Mouse (Mus musculus): ENCODE results near the gene Angptl7. TPM values are rescaled to one million over a fixed set of nuclear protein-coding genes. Genes with fewer than 3 reads are reported as not detected.

The Angptl7 gene
- polyA plus RNA-seq, 1 experiment from 2014 or later: 0.30 TPM

DNA sequence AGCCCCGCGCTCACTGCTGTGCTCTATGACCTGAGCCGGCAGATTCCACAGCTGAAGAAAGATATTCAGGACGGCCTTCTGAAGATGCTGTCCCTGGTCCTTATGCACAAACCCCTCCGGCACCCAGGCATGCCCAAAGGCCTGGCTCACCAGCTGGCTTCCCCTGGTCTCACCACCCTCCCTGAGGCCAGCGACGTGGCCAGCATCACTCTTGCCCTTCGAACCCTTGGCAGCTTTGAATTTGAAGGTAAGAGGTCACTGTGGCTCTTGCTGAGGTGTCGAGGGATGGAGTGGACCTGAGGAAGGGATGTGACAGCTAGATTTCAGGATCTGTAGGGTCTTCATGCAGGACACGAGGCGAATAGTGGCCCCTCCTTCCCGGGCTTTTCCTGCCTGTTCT is 36.0 kb downstream of the Angptl7 start:
- Histone ChIP-seq H3K9ac (no peak overlapping the region), H3K4me1 (replicated peaks) (peaks cover 8% of the 10 kb centered on the region; the same call in 1 of the 2 replicates), H3K27me3 (no peaks in the 10 kb centered on the region), H3K4me2 (no peak overlapping the region), H3K9me3 (no peaks in the 10 kb centered on the region), H3K4me3 (no peak overlapping the region), H3K27ac (no peak overlapping the region), H3K36me3 (peaks cover 99% of the 10 kb centered on the region)
- ATAC-seq (ENCODE audit: low FRiP score): no peak
- WGBS: 95% methylated on average over 12 of the region's 12 CpGs

DNA sequence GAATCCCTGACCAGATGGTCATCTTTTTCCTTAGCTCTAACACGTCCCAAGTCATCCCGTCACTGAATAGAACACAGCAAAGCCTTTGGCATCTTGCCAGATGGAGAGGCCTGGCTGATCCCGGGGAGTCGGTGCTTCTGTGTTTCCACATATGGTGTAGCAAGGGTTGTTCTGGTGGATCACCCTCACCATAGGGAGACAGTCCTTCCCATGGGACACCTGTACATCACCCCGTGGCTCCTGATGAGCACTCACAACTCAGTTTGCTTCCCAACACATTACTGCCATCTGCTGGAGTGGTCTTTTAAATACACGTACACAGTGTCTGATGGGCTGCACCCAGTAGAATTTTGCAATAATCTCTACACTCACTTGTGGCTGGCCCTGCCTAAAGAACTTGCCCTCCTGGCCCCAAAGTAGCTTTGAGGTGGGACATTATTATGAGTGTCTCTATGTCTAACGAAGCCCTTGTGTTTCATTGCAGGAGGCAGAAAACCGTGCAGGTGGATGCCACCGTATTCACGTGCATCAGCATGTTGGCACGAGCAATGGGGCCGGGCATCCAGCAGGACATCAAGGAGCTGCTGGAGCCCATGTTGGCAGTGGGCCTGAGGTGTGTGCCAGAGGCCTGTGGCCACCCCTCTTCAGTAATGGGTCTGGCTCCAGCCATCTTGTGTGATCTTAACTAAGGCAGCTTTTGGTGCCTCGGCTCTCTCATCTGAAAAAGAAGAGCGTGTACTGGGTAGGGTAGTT is 36.9 kb downstream of the Angptl7 start:
- no peaks in the 10 kb centered on the region for H3K9me3 ChIP-seq

DNA sequence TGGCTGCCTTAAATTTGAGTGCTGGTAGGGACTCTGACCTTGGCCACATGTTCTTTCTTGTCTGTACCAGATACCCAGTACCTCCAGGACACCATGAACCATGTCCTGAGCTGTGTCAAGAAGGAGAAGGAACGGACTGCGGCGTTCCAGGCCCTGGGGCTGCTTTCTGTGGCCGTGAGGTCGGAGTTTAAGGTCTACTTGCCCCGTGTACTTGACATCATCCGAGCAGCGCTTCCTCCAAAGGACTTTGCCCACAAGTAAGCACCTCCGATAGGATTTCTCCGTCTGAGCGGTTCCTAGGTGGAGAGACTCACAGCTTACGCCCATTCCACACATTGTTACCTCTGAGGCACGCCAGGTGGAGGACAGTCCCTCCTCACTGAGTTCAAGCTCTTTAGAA is 37.5 kb downstream of the Angptl7 start:
- H3K4me1 ChIP-seq (replicated peaks): peaks cover 8% of the 10 kb centered on the region; the same call in 1 of the 2 replicates
- H3K9me3 ChIP-seq: no peaks in the 10 kb centered on the region
- no peak overlapping the region for H3K27ac ChIP-seq
- no peak overlapping the region for H3K4me3 ChIP-seq
- H3K36me3 ChIP-seq: peaks cover 99% of the 10 kb centered on the region
- no peak overlapping the region for H3K9ac ChIP-seq
- ATAC-seq (ENCODE audit: low FRiP score): no peak
- H3K27me3 ChIP-seq: no peaks in the 10 kb centered on the region
- WGBS: 94% methylated on average over 13 of the region's 13 CpGs
- no peak overlapping the region for H3K4me2 ChIP-seq

More for the DNA sequence above, 36.9 kb downstream of the Angptl7 start:
- Histone ChIP-seq H3K9ac (no peak overlapping the region), H3K4me3 (no peak overlapping the region), H3K4me1 (replicated peaks) (peaks cover 8% of the 10 kb centered on the region; the same call in 1 of the 2 replicates), H3K27me3 (no peaks in the 10 kb centered on the region), H3K27ac (no peak overlapping the region), H3K36me3 (peaks cover 99% of the 10 kb centered on the region), H3K4me2 (no peak overlapping the region)
- no peak for ATAC-seq (ENCODE audit: low FRiP score)
- 72% methylated on average over 14 of the region's 14 CpGs for WGBS

DNA sequence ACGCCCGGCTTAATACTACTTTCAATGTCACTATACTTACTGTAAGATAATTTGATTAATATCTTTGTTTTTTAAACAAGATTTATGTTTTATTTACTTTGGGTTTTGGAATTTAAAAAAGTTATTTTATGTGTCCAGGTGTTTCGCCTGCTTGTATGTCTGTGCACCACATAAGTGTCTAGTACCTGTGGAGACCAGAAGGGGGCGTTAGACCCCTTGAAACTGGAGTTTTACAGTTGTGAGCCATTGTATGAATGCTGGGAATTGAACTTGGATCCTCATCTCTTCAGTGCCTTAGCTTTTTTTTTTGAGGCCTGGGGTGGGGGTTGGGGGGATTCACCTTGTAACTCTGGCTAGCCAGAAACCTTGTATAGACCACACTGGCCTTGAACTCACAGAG is 38.5 kb downstream of the Angptl7 start:
- H3K4me3 ChIP-seq: no peak overlapping the region
- H3K4me2 ChIP-seq: no peak overlapping the region
- no peaks in the 10 kb centered on the region for H3K27me3 ChIP-seq
- WGBS: 83% methylated on average over 4 of the region's 4 CpGs
- H3K9ac ChIP-seq: no peak overlapping the region
- H3K36me3 ChIP-seq: peaks cover 99% of the 10 kb centered on the region
- H3K4me1 ChIP-seq (replicated peaks): peaks cover 8% of the 10 kb centered on the region; the same call in 1 of the 2 replicates
- ATAC-seq (ENCODE audit: low FRiP score): no peak
- no peak overlapping the region for H3K27ac ChIP-seq
- H3K9me3 ChIP-seq: no peaks in the 10 kb centered on the region

DNA sequence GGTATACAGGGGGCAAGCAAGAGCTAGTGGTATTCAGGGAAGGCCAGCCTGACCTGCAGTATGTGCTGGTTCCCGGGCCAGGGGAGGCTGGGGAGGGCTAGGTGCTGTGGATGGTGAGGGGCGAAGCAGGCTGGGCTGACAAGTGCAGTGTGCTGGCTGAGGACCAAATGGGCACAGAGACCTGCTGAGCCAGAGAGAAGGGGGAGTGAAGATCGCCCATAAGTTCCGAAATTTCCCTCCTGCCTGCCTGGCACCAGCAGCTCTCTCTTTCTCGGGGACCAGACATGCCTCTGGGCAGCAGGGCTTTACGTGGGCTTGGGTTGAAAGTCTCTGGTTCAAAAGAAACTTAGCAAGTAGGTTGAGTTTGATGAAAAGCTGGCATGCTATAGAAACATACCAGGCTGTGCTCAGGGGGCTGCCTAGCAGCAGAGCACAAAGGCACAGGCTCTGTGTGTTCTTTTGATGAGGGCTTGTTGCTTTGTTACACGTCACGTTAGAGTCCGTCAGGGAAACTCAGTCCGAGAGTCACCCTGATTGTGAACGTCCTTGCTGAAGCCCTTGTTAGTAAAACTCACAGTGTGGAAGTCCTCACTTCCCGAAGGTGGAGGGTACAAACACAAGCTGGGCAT is 39.5 kb downstream of the Angptl7 start:
- no peak overlapping the region for H3K4me3 ChIP-seq
- peaks cover 8% of the 10 kb centered on the region; the same call in 1 of the 2 replicates for H3K4me1 ChIP-seq (replicated peaks)
- WGBS: 54% methylated on average over 12 of the region's 12 CpGs
- H3K36me3 ChIP-seq: peaks cover 99% of the 10 kb centered on the region
- H3K27ac ChIP-seq: peak overlapping the region; percentile 78
- H3K27me3 ChIP-seq: no peaks in the 10 kb centered on the region
- ATAC-seq (ENCODE audit: low FRiP score): peak; percentile 82
- no peak overlapping the region for H3K9ac ChIP-seq
- H3K9me3 ChIP-seq: no peaks in the 10 kb centered on the region
- no peak overlapping the region for H3K4me2 ChIP-seq

DNA sequence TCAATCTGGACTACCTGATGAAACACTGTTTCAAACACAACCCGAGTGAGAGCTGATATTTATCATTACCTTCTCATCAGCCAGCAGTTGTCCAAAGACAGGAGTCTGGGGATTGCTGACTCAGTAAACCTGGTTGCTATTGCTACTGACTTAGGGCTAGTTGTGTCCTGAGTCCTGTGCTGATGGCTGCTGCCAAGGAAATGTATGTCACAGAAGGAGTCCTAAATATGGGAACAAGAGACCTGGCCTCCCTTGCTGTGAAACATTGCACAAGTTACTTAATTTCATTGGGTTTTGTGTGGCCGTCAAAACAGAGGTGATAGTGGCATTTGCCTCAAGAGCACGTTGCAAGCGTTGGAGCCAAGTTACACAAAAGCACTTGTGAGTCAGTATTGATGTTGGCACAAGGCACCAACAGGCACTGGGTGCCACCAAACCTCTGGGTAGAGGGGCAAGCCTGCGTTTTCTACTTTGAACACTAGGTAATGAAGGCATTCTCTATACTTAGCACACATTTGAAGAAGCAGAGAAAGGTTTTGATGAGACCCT is 44.7 kb downstream of the Angptl7 start:
- Histone ChIP-seq H3K9me3 (no peaks in the 10 kb centered on the region), H3K36me3 (peaks cover 86% of the 10 kb centered on the region), H3K4me2 (no peak overlapping the region), H3K27ac (no peak overlapping the region), H3K27me3 (no peaks in the 10 kb centered on the region), H3K4me1 (replicated peaks) (peaks cover 11% of the 10 kb centered on the region), H3K4me3 (no peak overlapping the region), H3K9ac (no peak overlapping the region)
- 94% methylated on average over 5 of the region's 5 CpGs for WGBS
- ATAC-seq (ENCODE audit: low FRiP score): no peak

DNA sequence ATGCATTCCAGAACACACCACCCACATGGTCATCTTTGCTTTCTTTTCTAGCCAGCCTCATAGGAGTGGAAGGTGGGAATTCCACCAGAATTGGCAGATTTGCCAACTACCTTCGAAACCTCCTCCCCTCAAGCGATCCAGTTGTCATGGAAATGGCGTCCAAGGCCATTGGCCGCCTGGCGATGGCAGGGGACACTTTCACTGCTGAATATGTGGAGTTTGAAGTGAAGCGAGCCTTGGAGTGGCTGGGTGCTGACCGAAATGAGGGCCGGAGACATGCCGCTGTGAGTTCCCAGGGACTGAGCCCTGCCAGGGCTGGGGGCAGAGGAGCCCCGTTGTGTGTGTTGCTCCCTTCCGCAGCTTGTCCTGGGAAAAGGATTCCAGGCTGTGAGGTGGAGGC is 46.6 kb downstream of the Angptl7 start:
- peaks cover 23% of the 10 kb centered on the region for H3K4me1 ChIP-seq (replicated peaks)
- 94% methylated on average over 11 of the region's 11 CpGs for WGBS
- H3K9me3 ChIP-seq: no peaks in the 10 kb centered on the region
- no peak overlapping the region for H3K4me2 ChIP-seq
- no peak for ATAC-seq (ENCODE audit: low FRiP score)
- H3K27ac ChIP-seq: no peak overlapping the region
- no peaks in the 10 kb centered on the region for H3K27me3 ChIP-seq
- H3K9ac ChIP-seq: no peak overlapping the region
- no peak overlapping the region for H3K4me3 ChIP-seq
- peaks cover 68% of the 10 kb centered on the region for H3K36me3 ChIP-seq

DNA sequence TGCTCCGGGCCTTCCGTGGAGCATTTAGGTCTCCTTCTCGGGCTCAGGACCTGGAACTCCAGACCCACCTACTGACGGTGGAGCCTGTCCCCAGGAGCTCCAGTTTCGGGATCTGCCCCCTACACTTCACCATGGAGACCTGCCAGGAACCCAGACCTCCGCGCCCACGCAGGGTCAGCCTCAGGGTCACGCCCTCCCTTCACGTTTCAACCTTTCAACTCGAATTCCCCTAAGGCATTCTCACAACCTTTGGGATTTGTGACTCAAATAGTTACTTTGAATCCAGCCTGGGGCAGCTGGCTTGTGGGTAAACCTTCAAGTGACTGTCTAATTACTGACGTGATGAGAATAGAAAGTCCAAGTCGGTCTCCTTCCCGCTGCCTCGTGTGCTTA is 51.4 kb downstream of the Angptl7 start:
- H3K27me3 ChIP-seq: no peaks in the 10 kb centered on the region
- H3K9ac ChIP-seq: peak overlapping the region; percentile 93
- H3K4me1 ChIP-seq (replicated peaks): peaks cover 40% of the 10 kb centered on the region
- peaks cover 19% of the 10 kb centered on the region for H3K36me3 ChIP-seq
- peak overlapping the region; percentile 82 for H3K4me2 ChIP-seq
- no peak for ATAC-seq (ENCODE audit: low FRiP score)
- 1% methylated on average over 15 of the region's 15 CpGs for WGBS
- peak overlapping the region; percentile 79 for H3K4me3 ChIP-seq
- H3K9me3 ChIP-seq: no peaks in the 10 kb centered on the region
- H3K27ac ChIP-seq: peak overlapping the region; percentile 91

DNA sequence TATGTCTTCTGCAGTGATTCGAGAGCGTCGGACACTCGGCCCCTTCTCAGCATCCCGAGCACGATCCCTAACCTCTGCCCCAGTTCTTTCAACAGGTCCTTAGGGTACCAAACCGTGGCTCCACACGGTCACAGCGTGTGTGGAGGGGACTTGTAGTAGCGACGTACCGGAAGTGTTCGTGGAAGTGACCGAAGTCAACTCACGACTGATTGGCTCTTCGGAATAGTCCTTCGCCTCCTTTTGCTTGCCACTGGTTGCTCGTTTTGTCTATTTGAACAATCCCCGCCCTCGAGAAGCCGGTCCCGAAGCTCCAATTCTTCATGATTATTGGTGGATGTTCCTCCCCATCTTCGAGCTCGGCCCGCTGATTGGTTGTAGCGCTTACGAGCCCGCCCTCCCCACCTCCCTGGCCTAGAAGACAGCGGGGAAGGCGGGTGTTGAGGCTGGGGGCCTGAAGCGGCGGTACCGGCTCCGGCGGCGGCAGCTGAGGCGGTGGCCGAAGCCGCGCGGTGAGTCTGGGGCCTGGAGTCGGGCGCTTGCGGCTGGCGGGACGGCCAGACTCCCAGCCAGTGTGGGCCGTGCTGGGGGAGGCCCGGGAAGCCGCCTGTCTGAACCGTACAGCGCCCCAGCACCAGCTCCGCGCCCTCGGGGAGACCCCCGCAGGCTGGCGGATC is 51.9 kb downstream of the Angptl7 start, which contains the start of gene Mtor:
Gene Mtor, plus strand, starts transcription at position 433 of the 674 bp plus-strand sequence.
- Histone ChIP-seq H3K4me1 (replicated peaks) (peaks cover 46% of the 10 kb centered on the region), H3K4me3 (peak within 1 kb of the TSS; percentile 79), H3K9me3 (no peaks in the 10 kb centered on the region), H3K27me3 (no peaks in the 10 kb centered on the region), H3K36me3 (peaks cover 14% of the 10 kb centered on the region), H3K27ac (peak within 1 kb of the TSS; percentile 91), H3K4me2 (peak within 1 kb of the TSS; percentile 82), H3K9ac (peak within 1 kb of the TSS; percentile 93)
- WGBS: under 1% methylated on average over 54 of the region's 56 CpGs
- peak; percentile 97 for ATAC-seq (ENCODE audit: low FRiP score)

Other genes starting within 250 kb of the Angptl7 start
- gene Disp3, start 212.5 kb downstream of the Angptl7 start, polyA plus RNA-seq (2015; fragmentation: Nextera tagmentation; extraction: Ambion mirVana): 14.8 and 15.4 TPM in 2 replicates
- gene Ubiad1, start 55.7 kb downstream of the Angptl7 start, polyA plus RNA-seq (2015; fragmentation: Nextera tagmentation; extraction: Ambion mirVana): 17.7 and 19.1 TPM in 2 replicates
- gene Mtor, start 51.8 kb downstream of the Angptl7 start, polyA plus RNA-seq (2015; fragmentation: Nextera tagmentation; extraction: Ambion mirVana): 23.0 and 23.7 TPM in 2 replicates
- gene Exosc10, start 58.0 kb upstream of the Angptl7 start, polyA plus RNA-seq (2015; fragmentation: Nextera tagmentation; extraction: Ambion mirVana): 81.6 and 87.6 TPM in 2 replicates
- gene Srm, start 91.0 kb upstream of the Angptl7 start, polyA plus RNA-seq (2015; fragmentation: Nextera tagmentation; extraction: Ambion mirVana): 135 and 145 TPM in 2 replicates
- 0.18 and 0.47 TPM in 2 replicates for gene Masp2, start 102.1 kb upstream of the Angptl7 start, polyA plus RNA-seq (2015; fragmentation: Nextera tagmentation; extraction: Ambion mirVana)
- gene Tardbp, start 126.6 kb upstream of the Angptl7 start, polyA plus RNA-seq (2015; fragmentation: Nextera tagmentation; extraction: Ambion mirVana): 238 and 243 TPM in 2 replicates
- not detected in 2 replicates for gene Gm572, start 142.9 kb upstream of the Angptl7 start, polyA plus RNA-seq (2015; fragmentation: Nextera tagmentation; extraction: Ambion mirVana)